Comparison of ENCODE assay signal across 19 mouse cellular contexts in genomic region chr1:189386848-189387247, GRCm38 (mm10). TPM values are rescaled to one million over a fixed set of nuclear protein-coding genes. Genes with fewer than 3 reads are reported as not detected.
"Had no signal": no experiment of that assay in that cellular context is flagged by ENCODE, and none has a peak within 500 bp of the region (broad histone marks: within the 10 kb centered on the region; RNA-seq: fewer than 3 reads in every experiment).

No protein-coding gene starts in this region.

- H3K27me3 ChIP-seq: midbrain, embryonic 12.5 days; neural tube, embryonic 13.5 days; neural tube, embryonic 15.5 days had no signal

- ATAC-seq: midbrain, embryonic 16.5 days had no signal

- H3K4me2 ChIP-seq: lung, embryonic 14.5 days; midbrain, embryonic 12.5 days; neural tube, embryonic 13.5 days; neural tube, embryonic 15.5 days had no signal

- DNase-seq: lung, adult 18-20 months; lung, embryonic 14.5 days; lung, postnatal 10 days; lung, postnatal 4 days; midbrain, embryonic 14.5 days; retina, postnatal 1 day; right cerebral cortex, postnatal 25 days; right cerebral cortex, postnatal 4 days; spleen, adult 18-20 months; thymus, adult 18-20 months; thymus, postnatal 14 days; thymus, postnatal 36 days had no signal

- H3K9me3 ChIP-seq: midbrain, embryonic 10.5 days; midbrain, embryonic 12.5 days; neural tube, embryonic 13.5 days; neural tube, embryonic 15.5 days had no signal

- H3K9ac ChIP-seq: lung, embryonic 14.5 days; midbrain, embryonic 12.5 days; neural tube, embryonic 13.5 days; neural tube, embryonic 15.5 days had no signal

- H3K27ac ChIP-seq: midbrain, embryonic 10.5 days; midbrain, embryonic 12.5 days; neural tube, embryonic 13.5 days; neural tube, embryonic 15.5 days had no signal

- H3K36me3 ChIP-seq: midbrain, embryonic 10.5 days; midbrain, embryonic 12.5 days; neural tube, embryonic 13.5 days; neural tube, embryonic 15.5 days had no signal

- H3K4me1 ChIP-seq: midbrain, embryonic 10.5 days; midbrain, embryonic 12.5 days; neural tube, embryonic 13.5 days; neural tube, embryonic 15.5 days had no signal

- H3K4me3 ChIP-seq: midbrain, embryonic 10.5 days; midbrain, embryonic 12.5 days; myocyte; neural tube, embryonic 13.5 days; neural tube, embryonic 15.5 days had no signal

RNA-seq across cellular contexts. Expression of gene Kcnk2, which starts 15.2 kb away (rescaled TPM):
- total RNA-seq: megakaryocyte-erythroid progenitor cell, adult 5-6 weeks had no signal
